Mouse (Mus musculus): Measurements from ENCODE around the gene D630023F18Rik. TPM values are rescaled to one million over a fixed set of nuclear protein-coding genes. Genes with fewer than 3 reads are reported as not detected.

The D630023F18Rik gene
- polyA plus RNA-seq, 1 experiment from 2014 or later = 1.1 TPM

DNA sequence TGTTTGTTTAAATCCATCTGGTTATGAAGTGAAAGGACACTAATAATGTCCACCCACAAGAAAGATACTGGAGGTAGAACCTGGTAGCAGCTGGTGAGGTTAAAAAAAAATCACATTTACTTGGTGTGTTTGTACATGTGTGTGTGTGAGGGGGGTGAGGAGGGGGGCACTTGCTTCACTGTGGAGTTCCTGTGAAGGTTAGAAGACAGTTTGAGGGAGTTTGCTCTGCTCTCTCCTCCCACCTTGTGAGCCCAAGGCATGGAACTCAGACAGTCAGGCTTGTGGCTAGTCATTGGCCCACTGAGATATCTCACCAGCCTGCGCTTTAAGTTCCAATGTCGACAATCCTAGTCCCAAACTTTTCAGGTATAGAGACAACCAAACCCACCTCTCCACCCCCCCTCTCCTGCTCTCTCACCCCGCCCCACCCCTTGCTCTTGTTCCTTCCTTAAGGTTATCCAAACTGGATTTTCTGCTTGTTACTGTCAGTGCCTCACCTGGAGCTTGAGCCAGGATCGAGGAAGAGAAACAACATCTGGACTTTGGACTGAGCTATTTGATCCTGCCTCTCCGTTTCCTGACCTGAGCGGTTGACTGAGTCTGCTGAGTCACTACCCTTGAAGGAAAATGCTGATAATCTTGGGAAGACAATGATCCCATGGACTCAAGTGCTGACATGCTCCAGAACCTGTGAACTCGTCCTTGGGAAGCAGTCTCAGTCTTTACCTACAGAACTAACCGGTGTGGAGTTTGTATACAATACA lies 4.7 kb downstream of the D630023F18Rik start:
- H3K4me2 ChIP-seq (replicated peaks; ENCODE audit: low read depth, low read length) = no peak overlapping the region
- WGBS = 60% methylated on average over 8 of the region's 8 CpGs
- no peaks in the 10 kb centered on the region for H3K9me3 ChIP-seq (ENCODE audit: control insufficient read depth, low read length)
- no peaks in the 10 kb centered on the region for H3K36me3 ChIP-seq (ENCODE audit: control insufficient read depth, insufficient read depth, low read length)
- H3K4me3 ChIP-seq (ENCODE audit: low read length) = no peak overlapping the region
- no peaks in the 10 kb centered on the region for H3K27me3 ChIP-seq (ENCODE audit: control insufficient read depth, insufficient read depth, low read length)
- no peak overlapping the region for H3K27ac ChIP-seq (ENCODE audit: low read depth, low read length)
- H3K4me1 ChIP-seq (ENCODE audit: control insufficient read depth, insufficient read depth, low read length) = no peaks in the 10 kb centered on the region
- ATAC-seq (ENCODE audit: low FRiP score, low TSS enrichment) = peak; percentile 66; the same call in 1 of the 2 replicates
- no peak overlapping the region for H3K9ac ChIP-seq (ENCODE audit: low read depth, low read length)

DNA sequence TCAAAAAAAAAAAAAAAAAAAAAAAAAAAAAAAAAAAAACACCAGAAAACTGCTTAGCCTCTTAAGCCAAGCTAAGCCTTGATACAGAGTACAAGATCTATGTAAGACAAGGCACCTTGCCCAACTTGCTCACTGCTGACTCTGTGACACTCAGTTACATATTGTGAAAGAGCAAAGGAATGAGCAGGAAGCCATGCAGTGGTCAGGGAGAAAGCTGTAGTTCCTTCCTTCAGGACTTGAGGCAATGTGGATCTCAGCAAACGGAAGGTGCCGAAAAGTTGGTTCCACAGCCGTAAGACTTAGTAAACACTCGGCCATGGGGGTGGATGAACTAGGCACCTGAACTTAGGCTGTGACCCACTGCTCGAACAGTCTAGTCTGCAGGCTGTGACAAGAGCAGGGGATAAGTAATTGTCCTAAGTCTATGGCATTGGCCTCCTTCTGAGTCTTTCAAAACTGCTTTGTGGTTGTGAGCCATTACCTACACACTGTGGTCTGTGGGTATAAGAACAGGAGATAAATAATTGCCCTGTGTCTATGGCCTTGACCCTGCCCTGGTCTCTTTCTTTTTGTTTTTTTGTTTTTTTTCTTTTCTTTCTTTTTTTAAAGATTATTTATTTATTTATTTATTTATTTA lies 9.4 kb downstream of the D630023F18Rik start:
- 91% methylated on average over 5 of the region's 5 CpGs for WGBS
- peak; percentile 37; the same call in 1 of the 2 replicates for ATAC-seq (ENCODE audit: low FRiP score, low TSS enrichment)
- H3K4me3 ChIP-seq (ENCODE audit: low read length) = no peak overlapping the region
- no peaks in the 10 kb centered on the region for H3K9me3 ChIP-seq (ENCODE audit: control insufficient read depth, low read length)
- peaks cover 5% of the 10 kb centered on the region; the same call in 1 of the 2 replicates for H3K4me1 ChIP-seq (ENCODE audit: control insufficient read depth, insufficient read depth, low read length)
- H3K36me3 ChIP-seq (ENCODE audit: control insufficient read depth, insufficient read depth, low read length) = no peaks in the 10 kb centered on the region
- no peaks in the 10 kb centered on the region for H3K27me3 ChIP-seq (ENCODE audit: control insufficient read depth, insufficient read depth, low read length)
- no peak overlapping the region for H3K9ac ChIP-seq (ENCODE audit: low read depth, low read length)
- no peak overlapping the region for H3K27ac ChIP-seq (ENCODE audit: low read depth, low read length)
- no peak overlapping the region for H3K4me2 ChIP-seq (replicated peaks; ENCODE audit: low read depth, low read length)

DNA sequence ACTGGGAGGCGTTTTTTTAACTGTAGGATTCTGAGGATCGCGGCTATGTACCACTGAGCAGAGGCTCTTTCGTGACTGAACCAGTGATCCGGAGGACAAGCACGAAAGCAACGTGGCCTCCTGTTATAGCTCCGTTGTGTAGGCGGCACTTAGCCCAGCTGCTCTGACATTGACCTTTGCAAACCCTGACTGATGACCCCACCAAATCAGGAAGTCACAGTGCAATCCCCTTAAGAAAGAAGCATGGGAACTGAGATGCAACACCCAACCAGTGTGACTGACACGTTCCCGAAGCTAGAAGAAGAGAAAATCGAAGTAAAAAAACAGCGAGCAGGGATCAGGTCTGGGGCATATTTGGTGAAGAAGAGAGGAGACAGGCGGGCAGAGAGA lies 10.2 kb downstream of the D630023F18Rik start:
- H3K4me2 ChIP-seq (replicated peaks; ENCODE audit: low read depth, low read length) = peak overlapping the region; percentile 29
- ATAC-seq (ENCODE audit: low FRiP score, low TSS enrichment) = peak; percentile 72
- peak overlapping the region; percentile 16; the same call in 1 of the 2 replicates for H3K4me3 ChIP-seq (ENCODE audit: low read length)
- H3K9ac ChIP-seq (ENCODE audit: low read depth, low read length) = no peak overlapping the region
- H3K36me3 ChIP-seq (ENCODE audit: control insufficient read depth, insufficient read depth, low read length) = no peaks in the 10 kb centered on the region
- peaks cover 5% of the 10 kb centered on the region; the same call in 1 of the 2 replicates for H3K4me1 ChIP-seq (ENCODE audit: control insufficient read depth, insufficient read depth, low read length)
- 31% methylated on average over 14 of the region's 14 CpGs for WGBS
- H3K27ac ChIP-seq (ENCODE audit: low read depth, low read length) = no peak overlapping the region
- H3K9me3 ChIP-seq (ENCODE audit: control insufficient read depth, low read length) = no peaks in the 10 kb centered on the region
- H3K27me3 ChIP-seq (ENCODE audit: control insufficient read depth, insufficient read depth, low read length) = no peaks in the 10 kb centered on the region

DNA sequence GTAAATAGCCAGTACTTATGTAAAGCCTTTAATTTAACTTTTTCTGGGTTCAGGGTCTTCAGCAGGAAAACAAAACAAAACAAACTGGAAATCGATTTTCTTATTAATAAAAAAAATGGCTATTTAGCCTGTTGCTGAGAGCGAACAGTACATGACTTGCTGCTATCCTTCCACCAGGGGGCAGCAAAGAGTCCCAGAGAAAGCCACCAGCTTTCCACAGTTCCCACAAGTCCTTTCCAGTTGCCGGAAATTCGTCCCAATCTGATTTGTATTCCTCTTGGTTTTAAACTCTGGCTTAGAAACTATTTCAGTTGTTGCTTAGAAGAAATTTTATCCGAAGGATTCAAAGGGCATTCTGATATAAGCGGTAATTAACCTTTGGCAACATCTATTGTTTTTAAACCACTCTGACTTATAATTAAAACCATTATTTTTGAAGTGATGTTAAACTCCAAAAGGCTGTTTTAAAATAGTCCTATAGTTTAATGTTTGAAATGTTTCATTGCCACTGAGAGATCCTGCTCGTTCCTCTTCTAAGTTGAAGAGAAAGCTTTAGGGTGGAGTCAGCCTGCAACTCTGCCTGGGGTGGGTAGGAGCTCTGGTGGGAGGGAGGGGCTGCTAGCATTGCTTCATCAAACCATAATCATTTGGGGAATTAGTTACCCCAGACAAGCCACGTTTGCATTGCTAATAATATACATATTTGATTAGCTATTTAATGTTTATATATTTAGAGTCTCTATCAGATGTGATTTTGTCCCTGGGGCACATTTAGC lies 10.8 kb downstream of the D630023F18Rik start:
- no peaks in the 10 kb centered on the region for H3K36me3 ChIP-seq (ENCODE audit: control insufficient read depth, insufficient read depth, low read length)
- WGBS = 11% methylated on average over 8 of the region's 8 CpGs
- peak overlapping the region; percentile 29 for H3K4me2 ChIP-seq (replicated peaks; ENCODE audit: low read depth, low read length)
- no peaks in the 10 kb centered on the region for H3K27me3 ChIP-seq (ENCODE audit: control insufficient read depth, insufficient read depth, low read length)
- peak overlapping the region; percentile 9; the same call in 1 of the 2 replicates for H3K4me3 ChIP-seq (ENCODE audit: low read length)
- no peaks in the 10 kb centered on the region for H3K9me3 ChIP-seq (ENCODE audit: control insufficient read depth, low read length)
- peaks cover 5% of the 10 kb centered on the region; the same call in 1 of the 2 replicates for H3K4me1 ChIP-seq (ENCODE audit: control insufficient read depth, insufficient read depth, low read length)
- H3K9ac ChIP-seq (ENCODE audit: low read depth, low read length) = no peak overlapping the region
- H3K27ac ChIP-seq (ENCODE audit: low read depth, low read length) = no peak overlapping the region; the same call in 1 of the 2 replicates
- peak; percentile 63; the same call in 1 of the 2 replicates for ATAC-seq (ENCODE audit: low FRiP score, low TSS enrichment)

DNA sequence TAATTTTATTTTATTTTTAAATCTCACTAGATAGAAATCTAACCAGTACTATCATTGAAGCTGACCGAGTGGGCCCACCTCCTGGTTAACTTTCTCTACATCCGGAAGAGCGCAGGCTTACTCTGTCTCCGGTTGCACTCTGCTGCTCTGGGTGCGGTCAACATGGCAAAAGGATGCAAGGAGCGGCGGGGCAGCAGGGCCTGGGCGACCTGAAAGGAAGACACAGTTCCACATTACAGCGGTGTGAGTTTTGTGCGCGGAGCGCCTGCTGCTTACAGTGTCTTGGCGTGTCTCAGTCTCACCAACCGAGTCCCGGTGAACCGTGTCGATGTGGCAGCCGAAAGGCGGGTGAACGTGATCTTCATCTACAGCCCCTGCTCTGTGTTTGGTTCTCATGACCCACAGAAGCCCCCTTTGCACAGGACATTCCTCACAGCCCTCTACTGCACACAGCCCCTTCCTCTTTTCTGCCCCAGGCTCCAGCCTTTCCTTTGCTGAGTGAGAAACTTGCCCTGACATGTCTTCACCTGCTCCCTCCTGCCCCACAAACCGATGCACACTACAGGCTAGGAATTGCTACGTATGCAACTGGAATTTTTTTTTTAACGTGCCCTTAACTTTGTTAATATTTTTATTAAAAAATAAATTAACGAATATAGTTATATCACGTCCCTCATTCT lies 13.1 kb downstream of the D630023F18Rik start:
- Histone ChIP-seq H3K27me3 (ENCODE audit: control insufficient read depth, insufficient read depth, low read length) (no peaks in the 10 kb centered on the region), H3K4me2 (replicated peaks; ENCODE audit: low read depth, low read length) (no peak overlapping the region), H3K36me3 (ENCODE audit: control insufficient read depth, insufficient read depth, low read length) (no peaks in the 10 kb centered on the region), H3K4me1 (ENCODE audit: control insufficient read depth, insufficient read depth, low read length) (peaks cover 5% of the 10 kb centered on the region; the same call in 1 of the 2 replicates), H3K9me3 (ENCODE audit: control insufficient read depth, low read length) (no peaks in the 10 kb centered on the region), H3K9ac (ENCODE audit: low read depth, low read length) (0 out of 2 replicates have a peak overlapping the region, but pooled peaks have one; percentile 20), H3K4me3 (ENCODE audit: low read length) (no peak overlapping the region), H3K27ac (ENCODE audit: low read depth, low read length) (no peak overlapping the region)
- 69% methylated on average over 25 of the region's 25 CpGs for WGBS
- no peak for ATAC-seq (ENCODE audit: low FRiP score, low TSS enrichment)

DNA sequence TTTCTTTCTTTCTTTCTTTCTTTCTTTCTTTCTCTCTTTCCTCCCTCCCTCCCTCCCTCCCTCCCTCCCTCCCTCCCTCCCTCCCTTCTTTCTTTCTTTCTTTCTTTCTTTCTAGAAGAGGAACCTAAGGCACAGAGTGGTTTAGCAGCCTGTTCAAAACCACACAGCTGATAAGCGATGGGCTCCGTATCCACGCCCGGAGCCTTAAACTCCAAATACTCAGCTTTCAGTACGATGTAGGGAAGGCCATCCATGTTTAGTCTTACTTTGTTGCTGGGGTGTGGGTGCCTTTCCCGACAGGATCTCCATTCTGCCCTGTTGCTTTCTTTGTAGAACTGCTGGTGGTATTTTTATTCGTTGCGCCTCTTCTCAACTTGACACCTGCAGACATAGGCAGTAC lies 13.8 kb downstream of the D630023F18Rik start:
- Histone ChIP-seq H3K36me3 (ENCODE audit: control insufficient read depth, insufficient read depth, low read length) (no peaks in the 10 kb centered on the region), H3K9me3 (ENCODE audit: control insufficient read depth, low read length) (no peaks in the 10 kb centered on the region), H3K27ac (ENCODE audit: low read depth, low read length) (no peak overlapping the region), H3K4me2 (replicated peaks; ENCODE audit: low read depth, low read length) (no peak overlapping the region), H3K4me1 (ENCODE audit: control insufficient read depth, insufficient read depth, low read length) (peaks cover 5% of the 10 kb centered on the region; the same call in 1 of the 2 replicates), H3K4me3 (ENCODE audit: low read length) (no peak overlapping the region), H3K27me3 (ENCODE audit: control insufficient read depth, insufficient read depth, low read length) (no peaks in the 10 kb centered on the region), H3K9ac (ENCODE audit: low read depth, low read length) (no peak overlapping the region)
- no peak for ATAC-seq (ENCODE audit: low FRiP score, low TSS enrichment)
- 89% methylated on average over 8 of the region's 8 CpGs for WGBS

DNA sequence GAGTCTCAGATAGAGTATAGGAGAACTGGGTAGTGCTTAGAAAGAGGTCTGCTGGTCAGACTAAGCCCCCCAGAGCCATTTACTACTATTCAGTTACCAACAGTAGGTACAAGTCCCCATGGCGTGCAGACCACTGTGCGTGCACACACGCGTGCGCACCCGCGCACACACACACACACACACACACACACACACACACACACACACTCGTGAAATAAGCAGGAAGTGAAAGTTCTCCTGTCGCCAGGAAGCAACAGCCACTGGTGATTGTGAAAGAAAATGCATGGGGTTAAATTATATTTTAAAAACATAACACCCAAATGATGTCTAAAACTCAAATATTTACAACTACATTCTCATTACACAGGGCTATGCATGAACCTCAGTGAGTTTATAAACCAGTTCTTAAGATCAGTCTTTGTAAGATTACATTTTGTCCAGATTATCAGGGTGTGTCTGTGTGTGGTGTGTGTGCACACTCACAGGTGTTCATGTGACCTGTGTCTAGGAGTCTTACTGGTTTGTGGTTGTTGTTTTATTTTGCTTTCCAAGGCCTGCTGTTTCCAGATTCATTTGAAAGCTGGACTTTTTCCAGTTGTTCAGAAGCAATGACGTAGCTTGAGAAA lies 15.2 kb downstream of the D630023F18Rik start:
- H3K9me3 ChIP-seq (ENCODE audit: control insufficient read depth, low read length) = no peaks in the 10 kb centered on the region
- H3K4me3 ChIP-seq (ENCODE audit: low read length) = no peak overlapping the region
- no peak overlapping the region for H3K4me2 ChIP-seq (replicated peaks; ENCODE audit: low read depth, low read length)
- H3K9ac ChIP-seq (ENCODE audit: low read depth, low read length) = no peak overlapping the region
- H3K27me3 ChIP-seq (ENCODE audit: control insufficient read depth, insufficient read depth, low read length) = no peaks in the 10 kb centered on the region
- H3K27ac ChIP-seq (ENCODE audit: low read depth, low read length) = no peak overlapping the region
- no peaks in the 10 kb centered on the region for H3K36me3 ChIP-seq (ENCODE audit: control insufficient read depth, insufficient read depth, low read length)
- ATAC-seq (ENCODE audit: low FRiP score, low TSS enrichment) = no peak
- H3K4me1 ChIP-seq (ENCODE audit: control insufficient read depth, insufficient read depth, low read length) = peaks cover 1% of the 10 kb centered on the region; the same call in 1 of the 2 replicates
- WGBS = 88% methylated on average over 10 of the region's 10 CpGs

DNA sequence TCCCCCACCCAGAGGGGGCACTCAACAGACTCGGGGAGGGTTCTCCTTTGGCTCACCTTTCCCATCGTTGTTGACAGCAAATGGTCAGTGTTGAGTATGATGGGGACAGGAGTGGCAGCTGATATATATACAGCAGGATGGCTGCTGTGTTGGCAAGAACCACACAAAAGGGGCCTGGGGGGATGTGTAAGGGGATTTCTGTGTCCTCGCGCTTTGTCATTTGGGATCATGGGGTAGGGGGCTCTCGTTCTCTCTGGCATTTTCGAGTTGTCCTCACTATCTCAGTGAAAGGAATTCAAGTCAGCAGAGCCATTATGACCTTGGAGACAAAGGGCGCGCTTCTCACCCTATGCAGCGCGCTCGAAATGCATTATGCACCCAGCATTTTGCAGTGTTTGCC lies 19.7 kb downstream of the D630023F18Rik start, which contains the start of gene Cryga:
Gene Cryga (minus strand): TSS at position 101 of the 400 bp plus-strand sequence.
- no peaks in the 10 kb centered on the region for H3K36me3 ChIP-seq (ENCODE audit: control insufficient read depth, insufficient read depth, low read length)
- no peaks in the 10 kb centered on the region for H3K9me3 ChIP-seq (ENCODE audit: control insufficient read depth, low read length)
- H3K9ac ChIP-seq (ENCODE audit: low read depth, low read length) = no peak within 1 kb of the TSS
- no peaks in the 10 kb centered on the region for H3K4me1 ChIP-seq (ENCODE audit: control insufficient read depth, insufficient read depth, low read length)
- H3K27ac ChIP-seq (ENCODE audit: low read depth, low read length) = no peak within 1 kb of the TSS
- H3K4me3 ChIP-seq (ENCODE audit: low read length) = no peak within 1 kb of the TSS
- WGBS = 91% methylated on average over 11 of the region's 11 CpGs
- no peak for ATAC-seq (ENCODE audit: low FRiP score, low TSS enrichment)
- no peak within 1 kb of the TSS for H3K4me2 ChIP-seq (replicated peaks; ENCODE audit: low read depth, low read length)
- H3K27me3 ChIP-seq (ENCODE audit: control insufficient read depth, insufficient read depth, low read length) = no peaks in the 10 kb centered on the region

Data from kidney, embryonic 14.5 days (tissue).